Mouse (Mus musculus): ENCODE measurements around the gene Shcbp1l. TPM values are rescaled to one million over a fixed set of nuclear protein-coding genes. Genes with fewer than 3 reads are reported as not detected.
"Not testable (repeated sequence)": the region's sequence is repeated elsewhere in the genome, so short reads cannot be mapped to it uniquely, and the experiment has no call there.

The Shcbp1l gene
- total and polyA plus RNA-seq, 3 experiments, result 0.59 to 1.6 TPM; not detected in 1

- H3K79me2 ChIP-seq (replicated peaks; ENCODE audit: control insufficient read depth, extremely low read depth, insufficient read depth, poor library complexity, severe bottlenecking), result peaks cover 90% of the 10 kb centered on the region
- dilution Hi-C loops (cut with MboI; ENCODE audit: extremely low pct_ligation_motif_present, extremely low pct_unique_long_range_greater_than_20kb, low sequenced_read_pairs) (no loop called here), in situ Hi-C loops (cut with MboI; ENCODE audit: low pct_ligation_motif_present, low pct_unique_long_range_greater_than_20kb, low sequenced_read_pairs) (no loop called here)
- no peaks in the 10 kb centered on the region for H3K27me3 ChIP-seq (replicated peaks)
- no peak overlapping the region for H3K4me3 ChIP-seq (replicated peaks in 1 of 3; ENCODE audit: low read depth in 2 of 3, low read length in 2 of 3, poor library complexity in 1 of 3)
- no peaks in the 10 kb centered on the region for H3K9me3 ChIP-seq (replicated peaks; ENCODE audit: low read length)
- no peak for DNase-seq (ENCODE audit: extremely low read depth)
- no peak overlapping the region for H3K27ac ChIP-seq (ENCODE audit: insufficient read depth, low read depth)
- no peak overlapping the region for H3K9ac ChIP-seq (ENCODE audit: insufficient read depth, low read depth)
- H3K4me2 ChIP-seq (ENCODE audit: insufficient read depth, low read depth, poor library complexity, severe bottlenecking), result no peak overlapping the region
- TF ChIP-seq CTCF (conservative IDR thresholded peaks at IDR 0.05 in 1 of 2, IDR thresholded peaks at IDR 0.05 in 1 of 2; ENCODE audit: low read depth in 2 of 2, low read length in 2 of 2) (no peak), RAD21 (IDR thresholded peaks at IDR 0.05; ENCODE audit: low read depth, low read length) (no peak)
- H3K4me1 ChIP-seq (ENCODE audit: control insufficient read depth in 1 of 2, insufficient read depth in 2 of 2), result peaks cover 2 to 44% of the 10 kb centered on the region in 2 experiments; a peak in 3 of 4 replicates
- peaks cover 36 to 79% of the 10 kb centered on the region in 2 experiments for H3K36me3 ChIP-seq (replicated peaks in 1 of 2; ENCODE audit: control insufficient read depth in 1 of 2, insufficient read depth in 1 of 2, low read length in 1 of 2)
These were observed 56.1 kb downstream of the Shcbp1l start for GRCm38 (mm10) chr1:153481025-153481412.

GRCm38 (mm10) chr1:153485201-153485796, 60.3 kb downstream of the Shcbp1l start:
- Histone ChIP-seq H3K27ac (ENCODE audit: insufficient read depth, low read depth) (no peak overlapping the region), H3K4me2 (ENCODE audit: insufficient read depth, low read depth, poor library complexity, severe bottlenecking) (peak overlapping the region; percentile 95), H3K4me1 (ENCODE audit: control insufficient read depth in 1 of 2, insufficient read depth in 2 of 2) (peaks cover 4 to 51% of the 10 kb centered on the region in 2 experiments; a peak in 3 of 4 replicates), H3K27me3 (replicated peaks) (no peaks in the 10 kb centered on the region), H3K9ac (ENCODE audit: insufficient read depth, low read depth) (peak overlapping the region; percentile 96), H3K79me2 (replicated peaks; ENCODE audit: control insufficient read depth, extremely low read depth, insufficient read depth, poor library complexity, severe bottlenecking) (peaks cover 73% of the 10 kb centered on the region), H3K4me3 (replicated peaks in 1 of 3; ENCODE audit: low read depth in 2 of 3, low read length in 2 of 3, poor library complexity in 1 of 3) (peak overlapping the region; percentile 43 to 99 (median 51)), H3K36me3 (replicated peaks in 1 of 2; ENCODE audit: control insufficient read depth in 1 of 2, insufficient read depth in 1 of 2, low read length in 1 of 2) (peaks cover 9 to 37% of the 10 kb centered on the region in 2 experiments), H3K9me3 (replicated peaks; ENCODE audit: low read length) (no peaks in the 10 kb centered on the region)
- dilution Hi-C loops (cut with MboI; ENCODE audit: extremely low pct_ligation_motif_present, extremely low pct_unique_long_range_greater_than_20kb, low sequenced_read_pairs) (no loop called here), in situ Hi-C loops (cut with MboI; ENCODE audit: low pct_ligation_motif_present, low pct_unique_long_range_greater_than_20kb, low sequenced_read_pairs) (no loop called here)
- DNase-seq (ENCODE audit: extremely low read depth), result no peak
- TF ChIP-seq SIN3A (IDR thresholded peaks at IDR 0.05; ENCODE audit: low read length) (peak; percentile 53; the same call in 1 of the 2 replicates), HCFC1 (IDR thresholded peaks at IDR 0.05; ENCODE audit: low read depth, low read length) (no peak), ZMIZ1 (IDR thresholded peaks at IDR 0.05; ENCODE audit: low read depth, low read length) (no peak)

- Histone ChIP-seq H3K4me1 (ENCODE audit: control insufficient read depth in 1 of 2, insufficient read depth in 2 of 2) (peaks cover 3 to 55% of the 10 kb centered on the region in 2 experiments), H3K9ac (ENCODE audit: insufficient read depth, low read depth) (peak overlapping the region; percentile 96), H3K36me3 (replicated peaks in 1 of 2; ENCODE audit: control insufficient read depth in 1 of 2, insufficient read depth in 1 of 2, low read length in 1 of 2) (peaks cover 3 to 29% of the 10 kb centered on the region in 2 experiments), H3K4me2 (ENCODE audit: insufficient read depth, low read depth, poor library complexity, severe bottlenecking) (peak overlapping the region; percentile 88), H3K79me2 (replicated peaks; ENCODE audit: control insufficient read depth, extremely low read depth, insufficient read depth, poor library complexity, severe bottlenecking) (peaks cover 65% of the 10 kb centered on the region), H3K4me3 (replicated peaks in 1 of 3; ENCODE audit: low read depth in 2 of 3, low read length in 2 of 3, poor library complexity in 1 of 3) (peak overlapping the region; percentile 51 to 99 (median 98))
- dilution Hi-C loops (cut with MboI; ENCODE audit: extremely low pct_ligation_motif_present, extremely low pct_unique_long_range_greater_than_20kb, low sequenced_read_pairs); in situ Hi-C loops (cut with MboI; ENCODE audit: low pct_ligation_motif_present, low pct_unique_long_range_greater_than_20kb, low sequenced_read_pairs); H3K27ac ChIP-seq (ENCODE audit: insufficient read depth, low read depth); H3K9me3 ChIP-seq (replicated peaks; ENCODE audit: low read length); H3K27me3 ChIP-seq (replicated peaks): not testable (repeated sequence)
- DNase-seq (ENCODE audit: extremely low read depth), result peak; percentile 53
- TF ChIP-seq EP300 (IDR thresholded peaks at IDR 0.05; ENCODE audit: low read length) (0 out of 2 replicates have a peak, but pooled peaks have one; percentile 16), CHD1 (IDR thresholded peaks at IDR 0.05; ENCODE audit: low read depth, low read length) (0 out of 2 replicates have a peak, but pooled peaks have one; percentile 61), POLR2AphosphoS2 (IDR thresholded peaks at IDR 0.05; ENCODE audit: low read depth, low read length) (peak; percentile 33; the same call in 1 of the 2 replicates), CTCF (conservative IDR thresholded peaks at IDR 0.05 in 1 of 2, IDR thresholded peaks at IDR 0.05 in 1 of 2; ENCODE audit: low read depth in 2 of 2, low read length in 2 of 2) (peak in 1 of 2 experiments; percentile 22; a peak in 1 of 4 replicates)
These were observed 61.2 kb downstream of the Shcbp1l start for GRCm38 (mm10) chr1:153486120-153486519.
